Mouse (Mus musculus) left cerebral cortex, postnatal 4 days (tissue): ENCODE data around the gene Dlat. TPM values are rescaled to one million over a fixed set of nuclear protein-coding genes. Genes with fewer than 3 reads are reported as not detected.
A peak's percentile ranks its signal among the peaks of the same experiment; 100 is the strongest.

Source experiments
- DNase-seq: peaks from one replicate; pipeline ENCODE4 v3.0.0-alpha.2; 2022
- intact Hi-C: fragments of 180-260 bp; cut with DNase I; formaldehyde crosslinking; loops from one replicate; pipeline ENCODE4 v1.15.1; 2025
- total RNA-seq, 2 experiments: library from RNA; stranded (reverse); gene quantifications; 2 replicates each; pipeline ENCODE4 v1.2.3; 2021

The Dlat gene
- 10 to 100 TPM; 73.7 to 79.4 TPM for total RNA-seq

- DNase-seq, result peak; percentile 89
- intact Hi-C loops, result no loop called here
Observed at GRCm38 (mm10) chr9:50659392-50660217, at the start of gene Dlat. Dlat (minus strand) TSS chr9:50659780.

GRCm38 (mm10) chr9:50709108-50709507 is 49.5 kb upstream of the Dlat start:
- intact Hi-C loops, result loop anchor here (10.0 kb wide), 1 partner anchor 56 kb away; the partner anchor contains the start of gene Fdxacb1
- DNase-seq, result peak; percentile 48

- intact Hi-C loops, result loop anchor here (10.0 kb wide), 1 partner anchor 60 kb away; the partner anchor contains the start of gene Fdxacb1
- no peak for DNase-seq
Observed at GRCm38 (mm10) chr9:50704907-50705306, 45.3 kb upstream of the Dlat start.

GRCm38 (mm10) chr9:50700921-50701691 is 41.5 kb upstream of the Dlat start:
- peak; percentile 15 for DNase-seq
- intact Hi-C loops, result loop anchor here (10.0 kb wide), 1 partner anchor 64 kb away; the partner anchor contains the start of gene Fdxacb1

GRCm38 (mm10) chr9:50698418-50699409 is 39.1 kb upstream of the Dlat start:
- intact Hi-C loops, result no loop called here

GRCm38 (mm10) chr9:50697706-50698041 is 38.1 kb upstream of the Dlat start:
- intact Hi-C loops, result no loop called here
- DNase-seq, result peak; percentile 72

More at GRCm38 (mm10) chr9:50698418-50699409, 39.1 kb upstream of the Dlat start:
- DNase-seq, result peak; percentile 52

GRCm38 (mm10) chr9:50696851-50697705 is 37.5 kb upstream of the Dlat start:
- DNase-seq, result no peak

GRCm38 (mm10) chr9:50695153-50695552 is 35.6 kb upstream of the Dlat start:
- no peak for DNase-seq
- intact Hi-C loops, result no loop called here

More at GRCm38 (mm10) chr9:50696851-50697705, 37.5 kb upstream of the Dlat start:
- intact Hi-C loops, result no loop called here

GRCm38 (mm10) chr9:50693631-50694030 is 34.1 kb upstream of the Dlat start:
- DNase-seq, result peak; percentile 54
- intact Hi-C loops, result no loop called here

GRCm38 (mm10) chr9:50692626-50693580 is 33.3 kb upstream of the Dlat start:
- no peak for DNase-seq
- intact Hi-C loops, result no loop called here

GRCm38 (mm10) chr9:50686866-50687652 is 27.5 kb upstream of the Dlat start:
- DNase-seq, result no peak
- intact Hi-C loops, result no loop called here

GRCm38 (mm10) chr9:50681727-50682126 is 22.1 kb upstream of the Dlat start:
- intact Hi-C loops, result no loop called here

GRCm38 (mm10) chr9:50679406-50679805 is 19.8 kb upstream of the Dlat start:
- intact Hi-C loops, result no loop called here
- DNase-seq, result no peak

More at GRCm38 (mm10) chr9:50681727-50682126, 22.1 kb upstream of the Dlat start:
- no peak for DNase-seq

- no peak for DNase-seq
- intact Hi-C loops, result no loop called here
Observed at GRCm38 (mm10) chr9:50674771-50675170, 15.2 kb upstream of the Dlat start.

- intact Hi-C loops, result no loop called here
- peak; percentile 52 for DNase-seq
Observed at GRCm38 (mm10) chr9:50670690-50671089, 11.1 kb upstream of the Dlat start.

- intact Hi-C loops, result no loop called here
- no peak for DNase-seq
Observed at GRCm38 (mm10) chr9:50667579-50668498, 8.3 kb upstream of the Dlat start.
